Mouse (Mus musculus) midbrain, embryonic 15.5 days (tissue): ENCODE measurements around the gene Pacs1. TPM values are rescaled to one million over a fixed set of nuclear protein-coding genes. Genes with fewer than 3 reads are reported as not detected.
"Not testable (repeated sequence)": the region's sequence is repeated elsewhere in the genome, so short reads cannot be mapped to it uniquely, and the experiment has no call there.

Experiments used
- ATAC-seq: fragments of 200-750 bp; cut with Nextera tagmentation; replicated peaks from 2 replicates; pipeline ENCODE4 v1.8.0; 2017; ENCODE audit warnings: moderate TSS enrichment
- H3K27ac ChIP-seq: fragments of 300-500 bp; sonication (generic); 2 replicates; pipeline ENCODE4 v1.5.1; 2015; ENCODE audit warnings: mild to moderate bottlenecking, inconsistent platforms
- H3K27me3 ChIP-seq: fragments of 300-500 bp; sonication (generic); replicated peaks from 2 replicates; pipeline ENCODE4 v1.6.1; 2015; ENCODE audit warnings: inconsistent platforms
- H3K36me3 ChIP-seq: fragments of 300-500 bp; sonication (generic); replicated peaks from 2 replicates; pipeline ENCODE4 v1.6.1; 2015; ENCODE audit warnings: inconsistent platforms
- H3K4me1 ChIP-seq: fragments of 300-500 bp; sonication (generic); 2 replicates; pipeline ENCODE4 v1.6.1; 2015; ENCODE audit warnings: inconsistent platforms
- H3K4me2 ChIP-seq: fragments of 300-500 bp; sonication (generic); 2 replicates; pipeline ENCODE4 v1.6.1; 2015; ENCODE audit warnings: inconsistent platforms, mild to moderate bottlenecking, moderate library complexity
- H3K4me3 ChIP-seq: fragments of 300-500 bp; sonication (generic); 2 replicates; pipeline ENCODE4 v1.5.1; 2015; ENCODE audit warnings: mild to moderate bottlenecking, inconsistent platforms
- H3K9ac ChIP-seq: fragments of 300-500 bp; sonication (generic); 2 replicates; pipeline ENCODE4 v1.6.1; 2015; ENCODE audit warnings: mild to moderate bottlenecking, inconsistent platforms
- H3K9me3 ChIP-seq: fragments of 300-500 bp; sonication (generic); 2 replicates; pipeline ENCODE4 v1.6.1; 2016; ENCODE audit warnings: inconsistent platforms
- WGBS: fragments of 180-500 bp; shearing (Covaris S2); methylation state at CpG from one replicate; pipeline ENCODE4 v1.1.7; 2015; ENCODE audit warnings: mixed read lengths; 5-methylcytosine and 5-hydroxymethylcytosine counted together
- polyA plus RNA-seq: library from polyadenylated mRNA; unstranded; fragments of >200 nt; fragmentation: Nextera tagmentation; extraction: Ambion mirVana; gene quantifications from 2 replicates; pipeline ENCODE4 v1.2.1, GENCODE M21; 2015

Gene Pacs1
- polyA plus RNA-seq, 1 experiment from 2014 or later = 55.7 TPM

DNA sequence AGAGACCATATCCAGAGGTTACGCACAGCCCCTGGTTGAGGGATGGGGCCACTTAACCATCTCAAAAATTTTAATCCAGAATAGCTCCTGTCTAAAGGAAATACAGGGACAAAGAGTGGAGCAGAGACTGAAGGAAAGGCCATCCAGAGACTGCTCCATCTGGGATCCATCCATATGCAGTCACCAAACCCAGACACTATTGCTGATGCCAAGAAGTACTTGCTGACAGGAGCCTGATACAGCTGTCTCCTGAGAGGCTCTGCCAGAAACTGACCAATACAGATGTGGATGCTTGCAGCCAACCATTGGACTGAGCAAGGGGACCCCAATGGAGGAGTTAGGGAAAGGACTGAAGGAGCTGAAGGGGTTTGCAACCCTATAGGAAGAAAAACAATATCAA, 35.9 kb downstream of the Pacs1 start:
- H3K36me3 ChIP-seq, H3K9ac ChIP-seq, H3K4me3 ChIP-seq, H3K9me3 ChIP-seq, H3K27me3 ChIP-seq, H3K4me1 ChIP-seq, ATAC-seq, H3K27ac ChIP-seq, H3K4me2 ChIP-seq: not testable (repeated sequence)
- WGBS = 96% methylated on average over 1 of the region's 1 CpGs

GRCm38 (mm10) chr19:5232696-5233095, 40.2 kb downstream of the Pacs1 start:
- no peaks in the 10 kb centered on the region for H3K4me1 ChIP-seq
- H3K9me3 ChIP-seq = no peaks in the 10 kb centered on the region
- H3K9ac ChIP-seq = no peak overlapping the region
- H3K27me3 ChIP-seq = no peaks in the 10 kb centered on the region
- no peak overlapping the region for H3K4me2 ChIP-seq
- 83% methylated on average over 4 of the region's 4 CpGs for WGBS
- no peaks in the 10 kb centered on the region for H3K36me3 ChIP-seq
- no peak overlapping the region for H3K4me3 ChIP-seq
- no peak for ATAC-seq
- H3K27ac ChIP-seq = no peak overlapping the region

- no peaks in the 10 kb centered on the region for H3K36me3 ChIP-seq
- no peak overlapping the region for H3K4me3 ChIP-seq
- no peaks in the 10 kb centered on the region for H3K27me3 ChIP-seq
- H3K9me3 ChIP-seq = no peaks in the 10 kb centered on the region
- WGBS = 95% methylated on average over 2 of the region's 2 CpGs
- no peak overlapping the region for H3K4me2 ChIP-seq
- ATAC-seq = no peak
- no peaks in the 10 kb centered on the region for H3K4me1 ChIP-seq
- no peak overlapping the region for H3K27ac ChIP-seq
- no peak overlapping the region for H3K9ac ChIP-seq
Measured at GRCm38 (mm10) chr19:5230110-5230509, 42.8 kb downstream of the Pacs1 start.

GRCm38 (mm10) chr19:5224624-5225023, 48.3 kb downstream of the Pacs1 start:
- WGBS = 42% methylated on average over 2 of the region's 2 CpGs
- Histone ChIP-seq H3K4me1 (no peaks in the 10 kb centered on the region; the same call in 1 of the 2 replicates), H3K4me3 (no peak overlapping the region), H3K9ac (no peak overlapping the region), H3K4me2 (no peak overlapping the region), H3K27ac (no peak overlapping the region), H3K36me3 (no peaks in the 10 kb centered on the region), H3K27me3 (no peaks in the 10 kb centered on the region), H3K9me3 (no peaks in the 10 kb centered on the region)
- ATAC-seq = no peak

GRCm38 (mm10) chr19:5224077-5224476, 48.8 kb downstream of the Pacs1 start:
- no peak overlapping the region for H3K9ac ChIP-seq
- no peak overlapping the region for H3K27ac ChIP-seq
- H3K4me2 ChIP-seq = no peak overlapping the region
- no peak for ATAC-seq
- no peak overlapping the region for H3K4me3 ChIP-seq
- H3K9me3 ChIP-seq = no peaks in the 10 kb centered on the region
- H3K4me1 ChIP-seq = no peaks in the 10 kb centered on the region; the same call in 1 of the 2 replicates
- 95% methylated on average over 4 of the region's 4 CpGs for WGBS
- no peaks in the 10 kb centered on the region for H3K36me3 ChIP-seq
- no peaks in the 10 kb centered on the region for H3K27me3 ChIP-seq

- Histone ChIP-seq H3K4me2 (no peak overlapping the region), H3K36me3 (no peaks in the 10 kb centered on the region), H3K9ac (no peak overlapping the region), H3K27me3 (no peaks in the 10 kb centered on the region), H3K4me3 (no peak overlapping the region), H3K4me1 (no peaks in the 10 kb centered on the region; the same call in 1 of the 2 replicates), H3K9me3 (no peaks in the 10 kb centered on the region), H3K27ac (no peak overlapping the region)
- ATAC-seq = no peak
- 82% methylated on average over 2 of the region's 2 CpGs for WGBS
Measured at GRCm38 (mm10) chr19:5221926-5222325, 51.0 kb downstream of the Pacs1 start.

- WGBS = 23% methylated on average over 2 of the region's 2 CpGs
- not testable (repeated sequence) for H3K9me3 ChIP-seq, ATAC-seq, H3K4me2 ChIP-seq, H3K27me3 ChIP-seq, H3K27ac ChIP-seq, H3K9ac ChIP-seq, H3K4me1 ChIP-seq, H3K4me3 ChIP-seq, H3K36me3 ChIP-seq
Measured at GRCm38 (mm10) chr19:5221219-5221723, 51.6 kb downstream of the Pacs1 start.

DNA sequence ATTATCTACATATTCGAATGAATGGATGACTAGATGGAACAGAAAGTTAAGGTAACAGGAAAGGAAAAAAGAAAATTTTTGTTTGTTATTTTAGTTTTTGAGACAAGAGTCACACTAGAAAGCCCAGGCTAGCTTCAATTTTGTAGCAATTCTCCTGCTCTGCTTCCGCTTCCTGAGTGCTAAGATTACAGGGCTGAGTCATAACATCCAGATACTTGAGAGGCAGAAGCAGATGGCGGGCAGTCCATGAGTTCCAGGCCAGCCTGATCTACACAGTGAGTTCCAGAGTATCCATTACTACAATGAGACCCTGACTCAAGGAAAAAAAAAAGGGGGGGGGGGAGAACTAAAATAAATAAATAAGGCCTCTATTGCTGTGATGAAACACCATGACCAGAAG, 52.5 kb downstream of the Pacs1 start:
- Histone ChIP-seq H3K27me3 (no peaks in the 10 kb centered on the region), H3K4me2 (no peak overlapping the region), H3K4me3 (no peak overlapping the region), H3K4me1 (no peaks in the 10 kb centered on the region; the same call in 1 of the 2 replicates), H3K9me3 (no peaks in the 10 kb centered on the region), H3K9ac (no peak overlapping the region), H3K27ac (no peak overlapping the region), H3K36me3 (no peaks in the 10 kb centered on the region)
- 94% methylated on average over 3 of the region's 3 CpGs for WGBS
- ATAC-seq = no peak

DNA sequence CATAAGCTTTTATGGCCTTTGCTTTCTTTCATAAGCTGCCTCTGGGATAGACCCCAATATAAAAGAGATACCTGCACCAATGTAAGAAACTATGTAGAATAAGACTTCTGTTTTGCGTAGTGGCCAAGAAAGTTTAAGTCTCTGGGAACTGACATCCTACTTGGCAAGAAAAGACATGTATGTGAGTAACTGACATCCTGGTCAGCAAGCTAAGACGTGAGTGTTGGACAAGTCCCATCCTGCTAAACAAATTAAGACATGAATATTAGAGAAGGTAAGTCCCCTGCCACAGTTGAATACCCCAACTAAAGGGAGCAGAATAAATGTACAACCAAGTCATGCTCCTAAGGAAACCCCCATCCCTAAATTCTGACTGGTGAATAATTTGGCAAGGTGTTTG, 71.2 kb downstream of the Pacs1 start:
- no peak for ATAC-seq
- Histone ChIP-seq H3K9ac (no peak overlapping the region), H3K4me1 (no peaks in the 10 kb centered on the region), H3K27ac (no peak overlapping the region), H3K4me3 (no peak overlapping the region), H3K36me3 (no peaks in the 10 kb centered on the region), H3K9me3 (no peaks in the 10 kb centered on the region), H3K4me2 (no peak overlapping the region), H3K27me3 (no peaks in the 10 kb centered on the region)
- WGBS = 91% methylated on average over 2 of the region's 2 CpGs

DNA sequence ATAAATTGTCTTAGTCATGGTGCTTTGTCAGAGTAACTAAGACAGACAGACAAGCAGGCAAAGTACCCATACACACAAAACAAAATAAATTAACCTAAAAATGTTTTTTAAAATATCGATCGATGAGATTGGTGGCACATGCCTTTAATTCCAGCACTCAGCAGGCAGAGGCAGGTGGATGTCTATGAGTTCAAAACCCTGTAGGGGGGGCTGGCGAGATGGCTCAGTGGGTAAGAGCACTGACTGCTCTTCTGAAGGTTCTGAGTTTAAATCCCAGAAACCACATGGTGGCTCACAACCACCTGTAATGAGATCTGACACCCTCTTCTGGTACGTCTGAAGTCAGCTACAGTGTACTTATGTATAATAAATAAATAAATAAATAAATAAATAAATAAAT, 72.3 kb downstream of the Pacs1 start:
- not testable (repeated sequence) for H3K4me3 ChIP-seq, ATAC-seq, H3K4me2 ChIP-seq, H3K9ac ChIP-seq, H3K27me3 ChIP-seq, H3K27ac ChIP-seq, H3K4me1 ChIP-seq, H3K9me3 ChIP-seq, H3K36me3 ChIP-seq
- 87% methylated on average over 4 of the region's 4 CpGs for WGBS

DNA sequence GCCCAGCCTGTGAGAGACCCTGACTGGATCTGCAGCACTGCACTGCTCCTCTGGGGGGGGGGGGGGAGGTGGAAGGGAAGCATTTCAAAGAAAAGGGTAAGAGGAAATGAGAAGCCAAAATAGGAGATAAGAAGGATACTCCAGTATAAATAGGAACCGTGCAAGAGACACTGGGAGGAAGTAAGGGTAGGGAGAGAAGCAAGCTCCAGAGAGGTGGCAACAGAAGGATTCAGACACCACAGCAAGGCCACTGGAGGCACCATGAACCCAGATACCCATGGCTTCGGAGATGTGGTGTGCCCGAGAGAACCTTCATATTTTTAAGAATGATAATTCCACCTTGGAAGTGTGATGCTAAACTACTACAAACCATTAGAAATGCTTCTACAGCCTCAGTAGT, 74.4 kb downstream of the Pacs1 start:
- Histone ChIP-seq H3K4me1 (no peaks in the 10 kb centered on the region), H3K4me3 (no peak overlapping the region), H3K9ac (no peak overlapping the region), H3K27ac (no peak overlapping the region), H3K4me2 (no peak overlapping the region), H3K27me3 (no peaks in the 10 kb centered on the region), H3K36me3 (no peaks in the 10 kb centered on the region), H3K9me3 (no peaks in the 10 kb centered on the region)
- ATAC-seq = no peak
- 84% methylated on average over 3 of the region's 3 CpGs for whole genome bisulfite sequencing

DNA sequence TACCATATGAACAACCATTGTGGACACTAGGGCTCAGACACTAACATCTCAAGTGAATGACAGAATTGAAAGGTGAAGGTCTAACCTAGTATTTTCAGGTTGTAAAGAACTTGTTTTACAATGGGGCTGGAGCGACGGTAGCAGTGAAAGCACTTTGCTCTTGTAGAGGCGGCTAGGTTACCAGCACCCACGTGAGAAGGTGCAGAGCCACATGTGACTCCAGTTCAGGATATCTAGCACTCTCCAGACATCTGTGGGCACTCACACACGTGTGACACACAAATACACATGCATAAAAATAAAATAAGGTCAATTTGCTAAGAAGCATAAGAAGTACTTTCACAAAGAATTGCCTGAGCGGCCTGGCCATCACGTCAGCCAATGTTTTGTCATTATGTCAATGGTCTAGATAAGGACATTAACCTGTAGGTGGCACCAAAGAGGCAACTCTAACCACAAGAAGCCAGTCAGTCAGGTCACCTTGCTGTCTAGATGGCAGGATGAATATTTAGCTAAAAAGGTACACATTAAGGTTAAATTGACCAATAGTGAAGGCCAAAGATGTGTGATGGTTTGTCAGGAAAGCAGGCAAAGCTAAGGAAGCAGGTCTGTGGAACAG, 77.4 kb downstream of the Pacs1 start:
- 55% methylated on average over 7 of the region's 7 CpGs for WGBS
- no peak for ATAC-seq
- no peaks in the 10 kb centered on the region for H3K9me3 ChIP-seq
- no peak overlapping the region for H3K27ac ChIP-seq
- no peaks in the 10 kb centered on the region for H3K36me3 ChIP-seq
- H3K4me3 ChIP-seq = no peak overlapping the region
- H3K4me2 ChIP-seq = no peak overlapping the region
- no peak overlapping the region for H3K9ac ChIP-seq
- peaks cover 9% of the 10 kb centered on the region for H3K4me1 ChIP-seq
- H3K27me3 ChIP-seq = no peaks in the 10 kb centered on the region

DNA sequence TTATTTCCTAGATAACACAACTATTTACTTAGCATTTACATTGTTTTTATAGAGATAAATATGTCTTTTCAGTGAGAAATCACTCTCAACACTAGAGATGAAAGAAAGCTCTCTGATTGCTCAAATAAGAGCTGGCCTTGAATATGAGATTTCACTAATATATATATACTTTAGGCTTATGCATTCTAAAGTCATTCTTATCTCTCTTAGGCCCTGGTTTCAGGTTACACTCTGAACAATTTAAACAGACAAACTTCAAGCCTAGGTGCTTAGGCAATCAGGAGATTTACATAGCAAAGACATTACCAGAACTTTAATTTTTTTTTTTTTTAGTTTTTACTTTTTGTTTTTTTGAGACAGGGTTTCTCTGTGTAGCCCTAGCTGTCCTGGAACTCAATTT, 80.5 kb downstream of the Pacs1 start:
- H3K4me2 ChIP-seq = no peak overlapping the region
- no peaks in the 10 kb centered on the region for H3K36me3 ChIP-seq
- H3K9ac ChIP-seq = no peak overlapping the region
- H3K27ac ChIP-seq = no peak overlapping the region
- H3K9me3 ChIP-seq = no peaks in the 10 kb centered on the region
- H3K4me1 ChIP-seq = peaks cover 9% of the 10 kb centered on the region
- H3K4me3 ChIP-seq = no peak overlapping the region
- no peak for ATAC-seq
- no peaks in the 10 kb centered on the region for H3K27me3 ChIP-seq
